Mouse (Mus musculus) hindbrain, embryonic 14.5 days (tissue): ENCODE results near the gene Cdc20b. TPM values are rescaled to one million over a fixed set of nuclear protein-coding genes. Genes with fewer than 3 reads are reported as not detected.

ENCODE experiments used
- ATAC-seq: fragments of 200-750 bp; cut with Nextera tagmentation; 2 replicates; pipeline ENCODE4 v1.8.0; 2017; ENCODE audit warnings: moderate number of reproducible peaks, mild to moderate bottlenecking, moderate TSS enrichment, moderate library complexity; ENCODE audit not compliant: low FRiP score
- DNase-seq: peaks from one replicate; pipeline ENCODE4 v3.0.0-alpha.2; 2015; ENCODE audit warnings: low spot score
- H3K27ac ChIP-seq: fragments of 300-500 bp; sonication (generic); 2 replicates; pipeline ENCODE4 v1.5.1; 2014; ENCODE audit warnings: mild to moderate bottlenecking, moderate library complexity
- H3K27me3 ChIP-seq: fragments of 300-500 bp; sonication (generic); 2 replicates; pipeline ENCODE4 v1.6.1; 2014; ENCODE audit warnings: mild to moderate bottlenecking, low read length, mixed read lengths; ENCODE audit not compliant: control insufficient read depth, insufficient read depth
- H3K36me3 ChIP-seq: fragments of 300-500 bp; sonication (generic); replicated peaks from 2 replicates; pipeline ENCODE4 v1.6.1; 2014; ENCODE audit not compliant: control insufficient read depth, insufficient read depth
- H3K4me1 ChIP-seq: fragments of 300-500 bp; sonication (generic); replicated peaks from 2 replicates; pipeline ENCODE4 v1.6.1; 2014; ENCODE audit warnings: antibody characterized with exemption, low read length, mixed read lengths; ENCODE audit not compliant: control insufficient read depth, insufficient read depth
- H3K4me2 ChIP-seq: fragments of 300-500 bp; sonication (generic); replicated peaks from 2 replicates; pipeline ENCODE4 v1.6.1; 2014; ENCODE audit warnings: mild to moderate bottlenecking, moderate library complexity
- H3K4me3 ChIP-seq: fragments of 300-500 bp; sonication (generic); replicated peaks from 2 replicates; pipeline ENCODE4 v1.5.1; 2014; ENCODE audit warnings: mild to moderate bottlenecking, low read length
- H3K9ac ChIP-seq: fragments of 300-500 bp; sonication (generic); 2 replicates; pipeline ENCODE4 v1.6.1; 2014
- H3K9me3 ChIP-seq: fragments of 300-500 bp; sonication (generic); 2 replicates; pipeline ENCODE4 v1.6.1; 2016; ENCODE audit warnings: low read length; ENCODE audit not compliant: control insufficient read depth
- WGBS: fragments of 180-500 bp; shearing (Covaris S2); extraction: QIAGEN DNeasy Blood & Tissue Kit; methylation state at CpG from one replicate; pipeline ENCODE4 v1.1.7; 2014; 5-methylcytosine and 5-hydroxymethylcytosine counted together
- polyA plus RNA-seq: library from polyadenylated mRNA; unstranded; fragments of >200 nt; fragmentation: Nextera tagmentation; extraction: Ambion mirVana; gene quantifications from 2 replicates; pipeline ENCODE4 v1.2.1, GENCODE M21; 2014

Gene Cdc20b
- polyA plus RNA-seq, 1 experiment from 2014 or later: 0.96 TPM

DNA sequence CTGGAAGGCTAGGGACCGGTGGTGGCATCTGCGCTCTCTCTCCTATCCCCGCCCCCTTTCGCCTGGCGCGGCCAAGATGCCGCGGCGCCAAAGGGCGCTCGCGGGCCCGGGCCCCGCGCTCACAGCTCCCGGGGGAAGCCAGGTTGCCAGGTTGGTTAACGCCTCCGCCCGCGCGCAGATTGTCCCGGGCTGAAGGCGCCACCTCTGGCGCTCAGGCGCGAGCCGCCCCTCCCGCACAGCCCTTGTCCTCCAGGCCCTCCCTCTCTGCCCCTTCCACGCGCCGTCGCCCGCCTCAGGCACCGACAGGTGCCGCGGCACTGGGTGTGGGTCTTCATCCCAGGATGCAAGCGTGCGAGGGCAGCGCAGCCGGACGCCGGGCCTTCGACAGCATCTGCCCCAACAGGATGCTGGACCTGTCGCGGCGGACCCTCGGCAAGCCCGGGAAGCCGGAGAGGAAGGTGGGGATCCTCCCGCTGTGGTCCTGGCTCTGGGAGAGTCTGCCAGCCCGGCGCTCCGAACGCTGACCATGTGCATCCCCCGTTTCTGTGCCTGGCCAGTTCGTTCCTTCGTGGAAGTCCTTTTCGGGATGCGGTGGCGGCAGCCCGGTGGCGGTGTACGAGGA, 41.3 kb upstream of the Cdc20b start, which contains the start of gene Mcidas:
Gene Mcidas (plus strand): TSS at position 315 of the 622 bp plus-strand sequence.
- Histone ChIP-seq H3K9ac (peak within 1 kb of the TSS; percentile 38), H3K27ac (no peak within 1 kb of the TSS), H3K4me2 (peak within 1 kb of the TSS; percentile 68), H3K36me3 (no peaks in the 10 kb centered on the region), H3K27me3 (peaks cover 95% of the 10 kb centered on the region), H3K9me3 (no peaks in the 10 kb centered on the region), H3K4me1 (peaks cover 10% of the 10 kb centered on the region; the same call in 1 of the 2 replicates), H3K4me3 (peak within 1 kb of the TSS; percentile 41)
- WGBS: under 1% methylated on average over 59 of the region's 63 CpGs
- DNase-seq (no peak), ATAC-seq (peak; percentile 51)

DNA sequence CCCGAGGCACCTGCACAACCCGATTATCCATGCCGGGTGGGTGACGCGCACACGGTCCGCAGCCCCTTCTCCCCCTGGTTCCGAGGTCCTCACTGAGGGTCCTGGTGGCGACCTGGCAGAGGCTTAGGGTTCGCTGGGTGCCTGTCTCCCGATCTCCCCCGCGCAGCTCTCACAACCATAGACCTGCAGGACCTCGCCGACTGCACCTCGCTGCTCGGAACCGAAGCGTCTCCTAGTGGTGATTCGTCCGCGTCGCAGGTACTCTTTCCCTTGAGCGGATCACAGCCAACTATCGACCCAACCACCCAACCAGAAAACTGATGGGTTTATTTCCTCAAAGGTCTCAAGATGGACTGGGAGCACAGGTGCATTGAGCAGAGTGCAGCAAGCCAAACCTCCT, 40.7 kb upstream of the Cdc20b start:
- under 1% methylated on average over 25 of the region's 25 CpGs for WGBS
- H3K4me2 ChIP-seq: peak overlapping the region; percentile 68
- peak; percentile 42 for ATAC-seq
- DNase-seq: peak; percentile 72
- no peak overlapping the region for H3K27ac ChIP-seq
- no peaks in the 10 kb centered on the region for H3K36me3 ChIP-seq
- H3K9me3 ChIP-seq: no peaks in the 10 kb centered on the region
- peak overlapping the region; percentile 41 for H3K4me3 ChIP-seq
- peaks cover 95% of the 10 kb centered on the region for H3K27me3 ChIP-seq
- peaks cover 15% of the 10 kb centered on the region; the same call in 1 of the 2 replicates for H3K4me1 ChIP-seq
- H3K9ac ChIP-seq: peak overlapping the region; percentile 38

GRCm38 (mm10) chr13:112996407-112996806, 38.5 kb upstream of the Cdc20b start:
- Histone ChIP-seq H3K9me3 (no peaks in the 10 kb centered on the region), H3K4me3 (no peak overlapping the region), H3K9ac (no peak overlapping the region), H3K27me3 (peaks cover 95% of the 10 kb centered on the region), H3K4me1 (peaks cover 17% of the 10 kb centered on the region; the same call in 1 of the 2 replicates), H3K4me2 (no peak overlapping the region), H3K27ac (no peak overlapping the region), H3K36me3 (no peaks in the 10 kb centered on the region)
- 61% methylated on average over 4 of the region's 4 CpGs for whole genome bisulfite sequencing
- ATAC-seq: no peak
- no peak for DNase-seq

DNA sequence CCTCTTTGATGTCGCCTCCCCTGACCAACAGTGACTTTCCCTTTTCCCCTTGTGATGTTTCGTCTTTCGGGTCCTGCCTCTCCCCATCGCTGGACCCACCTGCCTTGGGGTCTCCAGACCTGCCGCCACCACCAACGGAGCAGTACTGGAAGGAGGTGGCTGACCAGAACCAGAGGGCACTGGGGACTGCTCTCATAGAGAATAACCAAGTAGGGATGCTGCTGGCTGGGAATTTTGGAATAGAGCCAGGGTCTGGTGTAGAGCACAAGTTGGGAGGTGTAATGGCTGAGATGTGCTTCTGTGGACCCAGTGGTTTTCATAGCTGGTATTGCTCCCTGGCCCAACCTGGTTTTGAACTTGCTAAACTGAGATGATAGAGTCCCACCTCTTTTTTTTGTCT, 37.5 kb upstream of the Cdc20b start:
- ATAC-seq: no peak
- H3K27me3 ChIP-seq: peaks cover 95% of the 10 kb centered on the region
- no peak for DNase-seq
- H3K9me3 ChIP-seq: no peaks in the 10 kb centered on the region
- no peak overlapping the region for H3K4me3 ChIP-seq
- no peak overlapping the region for H3K9ac ChIP-seq
- no peak overlapping the region for H3K27ac ChIP-seq
- H3K4me2 ChIP-seq: no peak overlapping the region
- 61% methylated on average over 6 of the region's 6 CpGs for WGBS
- H3K4me1 ChIP-seq: peaks cover 17% of the 10 kb centered on the region; the same call in 1 of the 2 replicates
- H3K36me3 ChIP-seq: no peaks in the 10 kb centered on the region

DNA sequence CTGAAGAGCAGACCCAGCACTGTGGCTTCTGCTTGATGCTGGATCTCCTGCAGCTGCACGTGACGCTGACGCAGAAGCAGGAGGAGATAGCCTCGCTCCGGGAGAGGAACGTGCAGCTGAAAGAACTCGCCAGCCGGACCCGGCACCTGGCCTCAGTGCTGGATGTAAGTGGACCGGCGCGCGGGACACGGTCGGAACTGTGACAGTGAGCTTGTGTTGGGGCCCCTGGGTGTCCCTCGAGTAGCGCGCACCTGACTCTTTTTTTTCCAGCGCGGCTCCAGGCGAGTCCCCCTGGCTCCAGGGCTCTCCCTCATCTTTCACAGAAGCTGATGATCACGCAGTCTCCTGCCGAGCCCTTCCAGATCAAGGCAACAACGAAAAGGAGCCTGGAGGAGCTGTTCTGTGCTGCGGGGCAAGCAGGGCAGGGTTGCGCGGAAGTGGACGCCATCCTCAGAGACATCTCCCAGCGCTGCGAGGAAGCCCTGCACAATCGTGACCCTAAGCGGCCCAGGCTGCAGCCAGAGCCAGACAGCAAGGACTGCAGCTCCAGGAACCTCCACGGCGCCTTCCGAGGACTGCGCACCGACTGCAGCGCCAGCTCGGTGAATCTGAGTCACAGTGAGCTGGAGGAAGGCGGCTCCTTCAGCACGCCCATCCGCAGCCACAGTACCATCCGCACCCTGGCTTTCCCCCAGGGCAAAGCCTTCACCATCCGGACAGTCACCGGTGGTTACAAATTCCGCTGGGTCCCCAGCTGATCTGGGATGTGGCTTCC, 36.3 kb upstream of the Cdc20b start:
- H3K9ac ChIP-seq: peak overlapping the region; percentile 57
- peak overlapping the region; percentile 42 for H3K4me3 ChIP-seq
- peak; percentile 61 for ATAC-seq
- peak; percentile 42 for DNase-seq
- H3K4me1 ChIP-seq: peaks cover 17% of the 10 kb centered on the region; the same call in 1 of the 2 replicates
- H3K27me3 ChIP-seq: peaks cover 83% of the 10 kb centered on the region
- H3K4me2 ChIP-seq: peak overlapping the region; percentile 90
- no peaks in the 10 kb centered on the region for H3K36me3 ChIP-seq
- no peak overlapping the region for H3K27ac ChIP-seq
- H3K9me3 ChIP-seq: no peaks in the 10 kb centered on the region
- under 1% methylated on average over 46 of the region's 46 CpGs for WGBS

- H3K9ac ChIP-seq: no peak overlapping the region
- no peak overlapping the region for H3K4me2 ChIP-seq
- peaks cover 68% of the 10 kb centered on the region for H3K27me3 ChIP-seq
- 0 out of 2 replicates have a peak, but pooled peaks cover 12% of the 10 kb centered on the region for H3K4me1 ChIP-seq
- H3K4me3 ChIP-seq: no peak overlapping the region
- no peaks in the 10 kb centered on the region for H3K9me3 ChIP-seq
- no peak for DNase-seq
- no peak overlapping the region for H3K27ac ChIP-seq
- 68% methylated on average over 3 of the region's 3 CpGs for WGBS
- no peak for ATAC-seq
- H3K36me3 ChIP-seq: no peaks in the 10 kb centered on the region
These were observed 34.8 kb upstream of the Cdc20b start for GRCm38 (mm10) chr13:113000090-113000489.

DNA sequence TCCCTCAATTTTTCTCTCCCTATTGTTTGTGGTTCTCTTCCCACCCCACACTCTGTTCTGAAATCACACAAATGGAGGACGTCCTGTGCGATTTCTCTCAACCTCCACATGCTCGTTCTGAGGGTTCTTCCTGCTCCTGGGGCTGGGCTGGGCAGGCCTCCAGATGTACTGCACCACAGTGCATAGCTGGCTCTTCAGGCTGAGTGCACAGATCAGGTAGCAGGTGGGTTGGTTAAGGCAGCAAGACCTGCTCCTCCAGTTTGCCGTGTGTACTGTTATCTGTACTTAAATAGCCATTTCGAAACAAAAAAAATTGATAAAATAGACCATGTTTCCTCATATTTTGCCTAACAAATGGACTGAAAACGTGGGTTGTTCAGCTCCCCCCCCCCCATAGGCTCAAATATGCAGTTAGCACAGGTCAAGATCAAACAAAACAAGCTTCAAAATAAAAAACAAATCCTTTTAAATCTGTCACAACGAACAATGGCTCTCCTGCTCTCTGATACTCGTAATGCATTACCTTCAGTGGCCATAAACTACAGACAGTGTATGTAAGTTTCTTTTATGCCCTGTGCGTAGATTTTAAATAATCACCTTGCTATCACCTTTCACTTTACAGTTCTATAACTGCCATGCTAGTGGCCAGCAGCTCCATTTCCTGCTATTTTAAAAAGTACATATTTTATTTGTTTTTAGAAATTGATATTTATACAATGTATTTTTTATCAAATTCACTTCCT, 34.2 kb upstream of the Cdc20b start:
- no peak overlapping the region for H3K4me3 ChIP-seq
- no peak overlapping the region for H3K27ac ChIP-seq
- H3K36me3 ChIP-seq: no peaks in the 10 kb centered on the region
- H3K9ac ChIP-seq: no peak overlapping the region
- 78% methylated on average over 9 of the region's 9 CpGs for WGBS
- DNase-seq: no peak
- H3K9me3 ChIP-seq: no peaks in the 10 kb centered on the region
- ATAC-seq: no peak
- 0 out of 2 replicates have a peak, but pooled peaks cover 12% of the 10 kb centered on the region for H3K4me1 ChIP-seq
- no peak overlapping the region for H3K4me2 ChIP-seq
- H3K27me3 ChIP-seq: peaks cover 62% of the 10 kb centered on the region

DNA sequence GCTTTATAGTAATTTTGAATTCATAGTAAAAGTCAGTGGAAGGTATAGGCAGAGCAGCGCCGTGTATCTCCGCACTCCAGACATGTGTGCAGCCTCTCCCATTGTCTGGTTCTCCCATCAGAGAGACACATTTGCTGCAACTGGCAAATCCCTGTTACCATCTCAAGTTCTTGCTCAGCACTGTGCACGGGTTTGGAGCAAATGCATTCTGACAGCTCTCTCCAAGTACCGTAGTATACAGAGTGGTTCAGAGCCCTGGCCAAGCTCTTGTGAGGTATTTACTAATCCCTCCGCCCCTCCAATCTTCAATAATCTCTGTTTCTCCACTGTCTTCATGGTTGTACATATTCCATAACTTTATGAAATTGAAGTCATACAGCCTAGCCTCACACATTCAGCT, 22.2 kb upstream of the Cdc20b start:
- Histone ChIP-seq H3K4me2 (no peak overlapping the region), H3K4me1 (no peaks in the 10 kb centered on the region), H3K4me3 (no peak overlapping the region), H3K36me3 (no peaks in the 10 kb centered on the region), H3K27me3 (no peaks in the 10 kb centered on the region), H3K9me3 (no peaks in the 10 kb centered on the region), H3K27ac (no peak overlapping the region), H3K9ac (no peak overlapping the region)
- ATAC-seq: no peak
- no peak for DNase-seq
- 84% methylated on average over 6 of the region's 6 CpGs for WGBS
